8 mouse cellular contexts compared by ENCODE assay signal in the genomic region with DNA sequence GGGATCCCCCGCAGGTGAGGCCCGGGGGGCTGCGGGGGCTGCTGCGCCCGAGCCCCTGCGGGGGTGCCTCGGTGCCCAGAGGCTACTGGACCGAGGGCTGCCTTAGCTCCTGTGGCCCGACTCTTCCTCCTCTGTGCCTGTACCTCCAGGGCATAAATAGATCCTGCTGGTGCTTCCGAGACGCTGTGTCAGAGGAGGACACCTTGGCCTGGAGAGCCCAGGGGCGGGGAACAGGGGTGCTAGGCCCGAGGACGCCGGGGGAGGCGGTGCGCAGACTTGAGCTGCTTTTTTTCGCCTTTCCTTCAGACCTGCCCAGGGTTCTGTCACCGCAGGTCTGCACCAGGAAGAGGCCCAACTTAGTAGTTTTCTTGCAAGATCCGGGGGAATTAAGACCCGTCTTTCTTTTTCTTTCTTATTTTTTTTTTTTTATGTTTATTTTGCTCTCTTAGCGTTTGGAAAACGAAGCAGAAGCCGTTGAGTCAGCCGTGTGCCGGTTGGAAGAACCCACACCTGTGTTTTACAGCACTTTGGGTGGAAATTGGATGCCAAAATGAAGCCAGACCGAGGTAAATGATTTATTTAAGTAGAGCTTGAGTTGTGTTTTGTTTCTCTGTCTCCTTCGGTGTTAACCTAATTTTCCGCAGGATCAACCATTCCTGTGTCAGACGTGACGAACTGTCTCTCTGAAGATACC. TPM values are rescaled to one million over a fixed set of nuclear protein-coding genes. Genes with fewer than 3 reads are reported as not detected.
DNase-seq lines count a peak whose midpoint lies in the region; ATAC-seq and TF ChIP-seq lines count a peak whose summit lies in the region.

No protein-coding gene starts in this region.

- H3K27ac ChIP-seq in forebrain, embryonic 10.5 days, result peak overlapping the region; percentile 93
- H3K27ac ChIP-seq in heart, embryonic 14.5 days (replicated peaks in 1 of 2; ENCODE audit: control insufficient read depth in 1 of 2, insufficient read depth in 1 of 2, low read depth in 2 of 2, low read length in 2 of 2), result peak overlapping the region; percentile 90 to 97
- peak overlapping the region; percentile 93 for H3K27ac ChIP-seq in lung, postnatal 0 days (ENCODE audit: low read length)

- WGBS in forebrain, embryonic 10.5 days, result 10% methylated on average over 31 of the region's 31 CpGs
- 5% methylated on average over 28 of the region's 31 CpGs for WGBS in heart, embryonic 14.5 days
- 7% methylated on average over 21 of the region's 31 CpGs for WGBS in lung, postnatal 0 days

- TF ChIP-seq EP300 in lung, postnatal 0 days (IDR thresholded peaks at IDR 0.05), result no peak

- no peaks in the 10 kb centered on the region for H3K27me3 ChIP-seq in forebrain, embryonic 10.5 days (ENCODE audit: poor library complexity, severe bottlenecking)
- no peaks in the 10 kb centered on the region for H3K27me3 ChIP-seq in heart, embryonic 14.5 days (ENCODE audit: control insufficient read depth, insufficient read depth, low read length)
- H3K27me3 ChIP-seq in lung, postnatal 0 days (replicated peaks; ENCODE audit: insufficient read depth, low read length), result no peaks in the 10 kb centered on the region

- peaks cover 22% of the 10 kb centered on the region for H3K4me1 ChIP-seq in forebrain, embryonic 10.5 days
- peaks cover 0 to 13% of the 10 kb centered on the region in 2 experiments; a peak in 2 of 4 replicates for H3K4me1 ChIP-seq in heart, embryonic 14.5 days (ENCODE audit: control insufficient read depth in 2 of 2, insufficient read depth in 2 of 2, low read length in 2 of 2)
- peaks cover 6% of the 10 kb centered on the region; the same call in 1 of the 2 replicates for H3K4me1 ChIP-seq in lung, postnatal 0 days (ENCODE audit: insufficient read depth, low read depth, low read length)

- peaks cover 7% of the 10 kb centered on the region for H3K36me3 ChIP-seq in forebrain, embryonic 10.5 days (replicated peaks)
- H3K36me3 ChIP-seq in heart, embryonic 14.5 days (ENCODE audit: control insufficient read depth, insufficient read depth, low read length), result peaks cover 9% of the 10 kb centered on the region
- no peaks in the 10 kb centered on the region for H3K36me3 ChIP-seq in lung, postnatal 0 days (ENCODE audit: insufficient read depth, low read length)

- TF ChIP-seq CTCF in lung, postnatal 0 days (IDR thresholded peaks at IDR 0.05), result peak; percentile 55

- peak overlapping the region; percentile 92 for H3K4me3 ChIP-seq in forebrain, embryonic 10.5 days
- H3K4me3 ChIP-seq in heart, embryonic 14.5 days (ENCODE audit: control insufficient read depth in 1 of 2, insufficient read depth in 1 of 2, low read depth in 1 of 2, low read length in 2 of 2), result peak overlapping the region; percentile 95 to 97
- H3K4me3 ChIP-seq in lung, postnatal 0 days (ENCODE audit: low read depth, low read length), result peak overlapping the region; percentile 91

- no peaks in the 10 kb centered on the region; the same call in 1 of the 2 replicates for H3K9me3 ChIP-seq in forebrain, embryonic 10.5 days
- no peaks in the 10 kb centered on the region for H3K9me3 ChIP-seq in heart, embryonic 14.5 days (ENCODE audit: control insufficient read depth, low read length)
- H3K9me3 ChIP-seq in lung, postnatal 0 days (ENCODE audit: low read length), result no peaks in the 10 kb centered on the region

- ATAC-seq in heart, embryonic 14.5 days (ENCODE audit: insufficient number of reproducible peaks, insufficient read depth, low FRiP score, low read depth), result peak; percentile 67
- peak; percentile 71 for ATAC-seq in lung, postnatal 0 days

- peak overlapping the region; percentile 86 for H3K4me2 ChIP-seq in heart, embryonic 14.5 days (ENCODE audit: low read length)
- peak overlapping the region; percentile 98 for H3K4me2 ChIP-seq in lung, postnatal 0 days (replicated peaks; ENCODE audit: low read depth, low read length)

- H3K9ac ChIP-seq in heart, embryonic 14.5 days (ENCODE audit: low read length), result peak overlapping the region; percentile 93
- H3K9ac ChIP-seq in lung, postnatal 0 days (replicated peaks; ENCODE audit: low read depth), result peak overlapping the region; percentile 81

- peak; percentile 58 to 69 for DNase-seq in CD8-positive naive resting alpha-beta T cell, adult 2 months (ENCODE audit: low read depth in 2 of 2, low spot score in 2 of 2)
- DNase-seq in adrenal gland, postnatal 14 days, result peak; percentile 91
- DNase-seq in forebrain, embryonic 10.5 days (ENCODE audit: extremely low spot score, low spot score), result peak; percentile 44
- peak; percentile 79 for DNase-seq in kidney, postnatal 10 days
- DNase-seq in lung, postnatal 0 days (ENCODE audit: low spot score), result peak; percentile 89
- peak; percentile 48 for DNase-seq in ovary, postnatal 14 days (ENCODE audit: low spot score)
- peak; percentile 83 for DNase-seq in thymus, postnatal 4 days

RNA-seq across cellular contexts. Expression of a gene that starts 0.7 kb away (rescaled TPM):
- 80.4 and 93.0 TPM in 2 replicates for total RNA-seq in adrenal gland, postnatal 14 days (2021)
- 8.0 and 10.3 TPM in 2 replicates for polyA plus RNA-seq in forebrain, embryonic 10.5 days (2016; fragmentation: Nextera tagmentation; extraction: Ambion mirVana)
- polyA plus RNA-seq in heart, embryonic 14.5 days (2014; fragmentation: Nextera tagmentation; extraction: Ambion mirVana), result 14.3 and 15.4 TPM in 2 replicates
- polyA plus RNA-seq in lung, postnatal 0 days (2015; fragmentation: Nextera tagmentation; extraction: Ambion mirVana), result 10.5 and 12.8 TPM in 2 replicates

Comparison
In these comparisons a context has a peak if more than half of its experiments do, and no peak if none do; other contexts are left out.
1. Peak in every context shown above with its lines: DNase-seq, ATAC-seq, H3K4me3 ChIP-seq and H3K27ac ChIP-seq.